Mouse (Mus musculus) CH12F3 (cell line): ENCODE data around the gene Actr1a.

ENCODE experiments used
- in situ Hi-C: fragments of 300-500 bp; cut with MboI; formaldehyde crosslinking; loops from 2 replicates; pipeline ENCODE4 v1.14.3; 2020; ENCODE audit warnings: low sequenced_read_pairs

Actr1a gene

DNA sequence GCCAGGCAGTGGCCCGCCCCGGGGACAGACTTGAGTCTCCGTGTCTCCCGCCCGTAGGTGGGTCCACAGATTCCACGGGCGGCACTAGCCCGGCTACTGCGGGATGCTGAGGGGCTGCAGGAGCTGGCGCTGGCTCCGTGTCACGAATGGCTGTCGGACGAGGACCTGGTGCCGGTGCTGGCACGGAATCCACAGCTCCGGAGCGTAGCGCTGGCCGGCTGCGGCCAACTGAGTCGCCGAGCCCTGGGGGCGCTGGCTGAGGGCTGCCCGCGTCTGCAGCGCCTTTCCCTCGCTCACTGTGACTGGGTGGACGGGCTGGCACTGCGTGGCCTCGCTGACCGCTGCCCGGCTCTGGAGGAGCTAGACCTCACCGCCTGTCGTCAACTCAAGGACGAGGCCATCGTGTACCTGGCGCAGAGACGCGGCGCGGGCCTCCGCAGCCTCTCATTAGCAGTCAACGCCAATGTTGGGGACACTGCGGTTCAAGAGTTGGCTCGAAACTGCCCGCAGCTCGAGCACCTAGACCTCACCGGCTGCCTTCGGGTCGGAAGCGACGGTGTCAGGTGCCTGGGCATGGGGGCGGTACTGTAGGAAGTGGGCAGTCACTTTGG is 66.4 kb downstream of the Actr1a start:
- in situ Hi-C loops: no loop called here

DNA sequence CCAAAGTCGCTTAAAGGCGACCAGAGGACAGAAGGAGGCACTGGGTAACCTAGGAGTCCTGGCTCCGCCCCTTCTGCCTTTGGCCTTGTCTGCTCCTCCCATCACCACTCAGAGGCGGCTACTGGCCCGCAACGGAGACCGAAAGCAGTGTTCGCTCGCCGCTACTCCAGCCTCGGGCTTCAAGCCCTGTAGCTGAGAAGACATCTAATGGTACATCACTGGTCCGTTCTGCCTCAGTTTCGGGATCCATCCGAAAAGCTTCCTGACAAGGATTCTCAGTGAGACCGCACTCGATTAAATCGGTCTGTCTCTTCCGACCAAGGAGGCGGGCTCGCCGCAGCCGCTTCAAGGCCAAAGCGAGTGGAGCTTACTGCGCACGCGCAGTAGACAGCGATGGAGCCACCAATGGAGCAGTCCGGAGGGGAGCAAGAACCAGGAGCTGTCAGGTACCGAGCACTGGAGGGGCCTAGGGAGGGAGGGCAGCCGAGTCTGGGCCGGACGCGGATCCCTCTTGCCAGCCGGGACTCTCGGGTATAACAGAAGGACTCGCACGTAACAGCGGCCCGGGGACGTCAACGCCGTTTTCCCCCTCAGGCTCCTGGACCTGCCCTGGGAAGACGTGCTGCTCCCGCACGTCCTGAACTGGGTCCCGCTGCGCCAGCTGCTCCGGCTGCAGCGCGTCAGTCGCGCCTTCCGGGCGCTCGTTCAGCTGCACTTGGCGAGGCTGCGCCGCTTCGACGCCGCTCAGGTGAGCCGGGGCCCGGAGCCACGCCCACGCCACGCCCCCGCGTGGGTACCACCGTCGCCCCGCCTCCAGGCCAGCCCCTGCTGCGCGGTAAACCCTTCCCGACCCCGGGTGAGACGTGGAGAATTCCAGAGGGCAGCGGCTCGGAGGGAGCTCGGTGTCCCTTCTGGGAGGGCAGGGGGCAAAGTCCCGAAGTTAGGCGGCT is 67.2 kb downstream of the Actr1a start, which contains the start of gene Fbxl15:
Gene Fbxl15 (plus strand): TSS at position 104 of the 950 bp plus-strand sequence.
- in situ Hi-C loops: no loop called here

DNA sequence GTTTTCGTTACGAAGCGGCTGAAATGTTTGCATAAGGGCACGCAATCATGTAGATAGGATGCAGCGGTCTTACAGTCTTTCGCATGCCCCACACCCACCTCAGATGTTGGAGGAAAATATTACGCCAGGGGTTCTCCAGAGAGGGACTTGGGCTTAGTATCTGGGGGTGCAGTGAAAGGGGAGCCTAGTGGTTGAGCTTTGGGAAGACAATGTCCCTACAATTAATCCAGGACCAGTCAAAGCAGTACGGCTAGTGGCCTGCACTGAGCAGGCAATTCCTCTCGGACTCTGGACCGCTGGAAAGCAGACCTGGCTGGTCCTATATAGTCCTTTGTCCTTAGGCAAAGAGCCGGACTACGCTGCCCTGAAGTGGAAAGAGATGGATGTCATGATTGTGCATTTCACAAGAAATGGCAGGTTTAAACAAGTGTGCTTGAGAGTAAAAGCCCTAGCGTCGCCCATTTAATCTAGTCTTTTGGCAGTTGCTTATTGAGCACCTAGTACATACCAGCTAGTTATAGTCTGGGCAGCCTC is 68.0 kb downstream of the Actr1a start:
- in situ Hi-C loops: no loop called here
